Mouse (Mus musculus): ENCODE data around the gene Ccr9.

Gene Ccr9

DNA sequence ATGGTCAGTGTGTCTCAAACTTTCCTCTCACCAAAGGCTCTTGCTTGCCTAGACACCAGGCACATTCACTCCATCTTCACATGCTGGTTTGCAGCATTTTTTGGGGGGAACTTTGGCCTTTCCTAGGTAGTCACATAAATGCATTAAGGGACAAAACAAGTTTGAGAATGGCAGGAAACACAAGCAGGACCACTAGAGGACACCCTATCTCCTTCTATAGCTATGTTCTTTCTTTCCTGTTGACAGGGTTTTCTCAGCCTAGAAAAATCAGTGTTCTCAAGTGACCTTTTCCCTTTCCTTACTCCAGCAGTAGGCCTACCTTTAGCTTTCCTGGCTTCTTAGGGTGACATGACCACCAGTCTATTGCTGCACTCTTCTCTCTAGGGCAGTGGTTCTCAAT, 124.7 kb downstream of the Ccr9 start:
- DNase-seq (ENCODE audit: low spot score) = no peak

DNA sequence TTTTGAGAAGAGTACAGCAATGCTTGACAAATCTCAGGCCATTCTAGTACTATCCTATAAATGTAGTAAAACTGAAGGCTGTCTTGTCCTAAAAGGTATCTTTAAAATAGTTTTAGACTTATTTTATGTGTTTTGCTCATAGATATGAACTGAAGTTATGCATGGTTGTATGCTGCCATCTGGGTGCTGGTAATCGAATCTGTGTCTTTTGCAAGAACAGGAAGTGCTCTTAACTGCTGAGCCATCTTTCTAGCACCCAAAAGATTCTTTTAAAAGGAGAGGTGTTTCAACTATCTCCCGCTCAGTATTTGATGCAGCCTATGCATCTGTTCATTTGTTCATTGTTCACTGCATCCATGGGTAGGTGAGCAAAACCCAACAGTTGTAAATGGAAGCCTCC, 127.0 kb downstream of the Ccr9 start:
- DNase-seq (ENCODE audit: low spot score) = no peak

DNA sequence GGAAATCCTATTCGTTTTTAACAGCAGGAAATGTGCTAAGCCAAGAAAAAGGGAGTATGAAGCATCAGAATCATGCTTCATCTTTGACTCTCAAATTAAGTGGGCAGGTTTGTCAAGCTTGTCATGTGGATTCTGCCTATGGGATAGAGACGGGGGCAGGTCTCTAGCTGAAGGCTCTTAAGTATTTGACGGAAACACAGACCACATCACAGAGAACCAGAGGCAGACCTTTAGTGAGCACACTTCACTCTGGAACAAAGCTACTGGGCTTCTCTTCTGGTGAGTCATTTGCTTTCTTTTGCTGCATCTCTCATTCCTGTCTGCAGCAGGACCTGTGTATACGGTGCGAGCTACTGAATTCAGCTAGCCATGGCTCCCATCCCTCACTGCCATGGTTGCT, 128.0 kb downstream of the Ccr9 start, which contains the start of gene Cxcr6:
Gene Cxcr6, plus strand, starts transcription at position 209 of the 400 bp plus-strand sequence.
- DNase-seq (ENCODE audit: low spot score) = no peak

DNA sequence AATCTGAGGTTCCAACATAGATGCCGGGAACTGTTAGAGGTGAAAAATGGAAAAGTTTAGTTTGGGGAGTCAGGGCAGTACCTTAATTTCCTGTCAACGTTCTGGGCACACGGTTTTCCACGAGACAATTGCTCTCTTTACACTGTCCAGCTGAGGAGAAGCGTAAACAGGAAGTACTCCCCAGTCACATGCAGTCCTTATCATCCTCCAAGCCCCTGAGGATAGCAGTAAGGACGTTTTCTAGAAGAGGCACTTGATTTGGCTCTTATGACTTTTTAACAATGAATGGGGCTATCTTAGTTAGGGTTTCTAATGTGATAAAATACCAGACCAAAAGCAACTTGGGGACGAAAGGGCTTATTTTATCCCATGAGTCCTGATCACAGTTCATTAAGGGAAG, 130.3 kb downstream of the Ccr9 start:
- DNase-seq (ENCODE audit: low spot score) = no peak

DNA sequence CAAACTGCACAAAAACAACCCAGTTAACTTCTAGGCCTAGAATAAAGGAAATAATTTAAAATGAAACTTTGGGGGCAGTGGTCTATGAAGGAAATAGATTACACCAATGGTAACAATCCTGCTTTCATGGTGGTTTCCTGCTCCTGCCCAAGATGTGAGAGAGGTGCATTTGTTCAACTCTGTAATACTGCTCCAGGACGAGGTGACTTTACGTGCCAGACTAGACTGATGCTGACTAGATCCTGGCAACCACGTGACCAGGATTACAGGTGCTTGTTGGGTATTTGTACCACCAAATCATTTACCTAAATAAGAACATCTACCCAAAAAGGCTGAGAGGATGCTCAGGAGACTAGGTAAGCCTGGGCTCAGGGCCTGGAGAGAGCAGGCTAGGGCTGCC, 133.6 kb downstream of the Ccr9 start:
- DNase-seq (ENCODE audit: low spot score) = no peak

DNA sequence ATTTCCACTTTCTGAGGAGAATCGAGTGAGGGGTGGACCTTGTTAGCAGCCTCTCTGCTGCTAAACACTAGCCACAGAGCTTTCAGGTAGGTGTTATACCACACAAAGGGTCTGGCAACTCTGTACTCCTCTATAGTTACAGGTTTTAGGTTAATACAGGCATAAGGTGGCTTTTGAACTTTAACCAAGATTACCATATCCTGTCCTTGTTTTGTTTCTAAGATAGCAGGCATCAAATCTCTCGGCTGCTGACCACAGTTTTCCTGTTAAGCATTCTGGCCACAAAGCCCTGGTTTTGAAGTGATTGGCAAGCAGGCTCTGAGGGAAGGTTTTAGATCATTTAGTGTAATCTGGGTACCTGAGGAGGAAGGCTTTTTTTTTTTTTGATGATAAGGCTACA, 136.1 kb downstream of the Ccr9 start:
- no peak for DNase-seq (ENCODE audit: low spot score)

DNA sequence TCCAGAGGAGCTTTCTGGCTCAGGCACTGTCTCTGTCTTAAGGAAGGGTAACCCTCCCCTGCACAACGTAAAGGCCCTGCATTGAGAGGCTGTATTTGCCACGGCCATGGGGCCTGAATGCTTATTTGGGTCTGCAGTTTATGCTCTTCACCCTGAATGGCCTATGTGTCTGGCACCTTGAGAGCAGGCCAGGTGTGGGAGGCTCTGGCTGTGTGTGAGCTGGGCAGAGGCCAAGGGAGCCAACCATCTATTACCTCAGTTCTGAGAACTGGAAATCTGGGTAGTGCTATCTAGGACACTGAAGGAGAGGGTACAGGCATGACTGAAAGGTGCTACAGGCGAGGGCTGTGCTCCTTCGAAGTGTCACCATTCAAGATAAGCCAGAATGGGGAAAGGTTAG, 136.6 kb downstream of the Ccr9 start:
- DNase-seq (ENCODE audit: low spot score) = no peak

DNA sequence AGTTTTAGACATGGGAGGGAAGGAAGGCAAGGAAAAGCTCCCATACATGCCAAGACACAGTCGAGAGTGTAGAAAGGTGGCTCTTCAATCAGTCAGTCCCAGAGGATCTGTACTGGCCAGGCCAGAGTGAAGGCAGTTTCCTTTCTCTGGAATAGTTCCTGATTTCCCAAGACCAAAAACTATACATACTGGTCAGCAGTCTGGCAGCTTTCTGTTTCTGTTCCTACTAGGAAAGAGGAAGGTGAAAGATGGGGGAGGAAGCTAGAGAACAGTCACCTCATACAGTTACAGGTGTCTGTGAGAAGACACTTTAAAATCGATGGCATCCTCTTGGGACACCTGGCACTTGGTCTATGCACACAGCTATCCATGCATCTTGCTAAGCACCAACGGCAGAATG, 137.2 kb downstream of the Ccr9 start:
- DNase-seq (ENCODE audit: low spot score) = no peak

DNA sequence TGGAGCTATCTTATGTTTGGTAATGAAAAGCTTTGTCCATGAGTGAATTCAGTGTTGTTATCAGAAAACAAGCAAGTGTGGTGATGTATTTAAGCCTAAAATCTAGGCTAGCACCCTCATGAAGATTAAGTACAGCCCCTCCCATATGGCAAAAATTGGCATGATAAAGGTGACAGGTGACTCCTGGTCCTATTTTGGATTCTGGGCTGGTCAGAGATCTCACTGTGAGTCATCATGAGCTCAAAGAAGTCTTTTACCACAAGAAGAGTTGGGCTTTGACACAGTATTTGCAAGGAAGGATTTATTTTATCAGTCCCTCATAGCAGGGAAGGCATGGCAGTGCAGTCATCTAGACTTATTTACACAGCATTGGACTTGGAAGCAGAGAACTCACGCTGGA, 137.8 kb downstream of the Ccr9 start:
- no peak for DNase-seq (ENCODE audit: low spot score)

DNA sequence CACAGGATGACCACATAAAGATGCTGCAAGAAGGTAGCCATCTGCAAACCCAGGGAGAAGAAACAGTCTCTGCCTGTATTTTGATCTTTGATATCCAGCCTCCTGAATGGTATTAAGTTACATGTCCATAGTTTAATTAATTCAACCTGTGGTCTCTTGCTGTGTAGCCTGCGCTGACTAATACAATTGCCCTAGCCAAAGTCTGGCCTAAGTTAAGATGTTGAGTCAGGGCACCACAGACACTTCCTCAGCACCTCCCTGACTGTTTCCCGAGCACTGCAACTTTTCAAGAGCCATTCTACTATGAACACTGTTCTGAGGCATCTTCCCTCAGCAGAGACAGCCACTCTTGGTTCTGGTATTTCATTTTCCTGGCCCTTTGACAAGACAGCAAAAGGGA, 140.4 kb downstream of the Ccr9 start:
- no peak for DNase-seq (ENCODE audit: low spot score)

DNA sequence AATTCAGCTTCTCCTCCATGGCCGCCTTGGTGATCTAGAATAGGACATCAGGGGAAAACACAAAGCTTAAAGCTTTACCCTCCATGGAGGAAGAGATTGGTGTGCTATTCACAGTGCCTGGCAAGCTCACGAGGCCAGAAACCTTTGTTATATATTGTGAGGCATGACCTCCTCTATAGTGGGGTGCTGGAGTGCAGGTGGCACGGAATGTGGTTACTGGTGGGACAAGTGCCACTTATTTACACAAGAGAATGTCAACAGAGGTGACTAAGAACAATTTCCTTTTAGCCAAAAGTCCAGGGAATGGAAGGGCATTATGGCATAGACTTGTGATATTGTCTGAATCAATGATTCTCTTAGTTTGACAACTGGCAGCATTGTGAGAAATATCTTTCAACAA, 148.4 kb downstream of the Ccr9 start:
- no peak for DNase-seq (ENCODE audit: low spot score)

DNA sequence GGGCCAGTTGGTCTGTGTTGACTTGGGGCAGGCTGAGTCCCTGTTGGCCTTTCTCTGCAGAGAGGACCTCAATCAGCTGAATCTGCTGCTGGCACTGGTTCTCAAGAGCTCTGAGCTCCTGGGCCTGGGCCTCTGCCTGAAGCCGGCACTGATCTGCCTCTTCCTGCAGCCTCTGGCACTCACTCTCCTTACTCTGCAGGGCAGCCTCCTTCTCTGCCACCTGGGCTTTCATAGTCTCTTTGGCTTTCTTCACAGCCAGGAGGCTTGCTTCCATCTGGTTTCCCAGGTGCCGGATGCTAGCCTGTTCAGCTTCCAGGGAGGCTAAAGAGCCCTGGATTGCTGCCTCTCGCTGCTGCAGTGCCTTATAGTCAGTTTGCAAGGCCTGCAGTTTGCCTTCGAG, 150.7 kb downstream of the Ccr9 start:
- no peak for DNase-seq (ENCODE audit: low spot score)
